Mouse (Mus musculus): ENCODE measurements around the gene Lce3d. TPM values are rescaled to one million over a fixed set of nuclear protein-coding genes. Genes with fewer than 3 reads are reported as not detected.

Gene Lce3d
- not detected in 2 replicates for polyA plus RNA-seq (2021; fragmentation: Nextera tagmentation)
- long read RNA-seq, experiment 1 = 0 reads
- long read RNA-seq, experiment 2 = 0 reads

DNA sequence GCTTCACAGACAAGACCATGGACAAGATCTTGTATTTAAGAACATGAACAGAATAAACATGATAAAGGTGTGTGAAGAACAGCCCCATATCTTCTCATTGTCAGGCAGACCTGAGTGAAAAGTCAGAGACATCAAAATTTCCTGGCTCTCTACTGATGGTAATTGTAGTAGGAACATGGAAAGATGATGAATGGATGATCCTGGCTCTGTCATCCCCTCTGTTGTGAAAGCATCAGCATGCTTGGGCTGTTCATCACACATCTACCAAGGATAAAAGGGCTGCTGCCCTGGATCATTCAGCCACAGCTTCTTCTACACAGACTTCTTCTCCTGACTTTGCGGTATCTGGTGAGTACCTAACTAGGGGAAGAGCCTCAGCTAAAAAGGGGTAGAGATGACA lies at the start of gene Lce3d:
Lce3d (plus strand) TSS at position 301 of the 400 bp plus-strand sequence.

DNA sequence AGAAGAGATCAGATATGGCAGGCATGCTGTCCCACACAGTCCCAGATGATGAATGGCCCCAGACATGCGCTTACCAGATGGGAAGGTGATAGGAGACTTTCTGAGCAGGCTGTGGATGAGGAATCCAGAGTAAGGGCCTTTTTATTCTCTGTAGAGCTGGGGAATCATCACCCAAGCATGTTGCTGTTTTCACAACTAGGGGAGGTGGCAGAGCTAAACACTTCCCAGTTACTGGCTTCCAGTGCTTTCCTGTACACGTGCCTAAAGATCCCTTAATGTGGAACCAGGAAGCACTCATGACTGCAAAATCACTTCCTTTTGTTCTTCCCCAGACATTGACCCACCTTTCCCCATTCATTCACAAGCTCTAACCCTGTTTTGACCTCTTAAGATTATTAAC lies 31.1 kb upstream of the Lce3d start, which contains the start of gene Lce3a:
Lce3a (minus strand) TSS at position 101 of the 400 bp plus-strand sequence.

DNA sequence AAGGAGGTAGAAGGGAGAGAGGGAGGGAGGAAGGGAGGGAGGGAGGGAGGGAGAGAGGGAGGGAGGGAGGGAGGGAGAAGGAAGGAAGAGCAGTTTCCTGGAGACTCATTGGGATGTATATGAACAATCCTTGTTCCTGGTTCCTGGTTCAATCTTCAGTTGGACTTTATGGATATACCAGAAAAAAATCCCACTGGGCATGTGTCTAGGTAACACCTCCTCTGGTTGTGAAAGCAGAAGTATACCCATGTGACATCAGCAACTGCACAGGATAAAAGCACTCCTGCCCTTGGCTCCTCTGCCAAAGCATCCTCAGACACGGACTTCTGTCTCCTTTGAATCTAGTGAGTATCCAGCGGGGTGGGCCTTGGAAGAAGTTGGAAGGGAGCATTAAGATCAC lies 24.5 kb upstream of the Lce3d start, which contains the start of gene Lce3b:
Lce3b (plus strand) TSS at position 301 of the 400 bp plus-strand sequence.

DNA sequence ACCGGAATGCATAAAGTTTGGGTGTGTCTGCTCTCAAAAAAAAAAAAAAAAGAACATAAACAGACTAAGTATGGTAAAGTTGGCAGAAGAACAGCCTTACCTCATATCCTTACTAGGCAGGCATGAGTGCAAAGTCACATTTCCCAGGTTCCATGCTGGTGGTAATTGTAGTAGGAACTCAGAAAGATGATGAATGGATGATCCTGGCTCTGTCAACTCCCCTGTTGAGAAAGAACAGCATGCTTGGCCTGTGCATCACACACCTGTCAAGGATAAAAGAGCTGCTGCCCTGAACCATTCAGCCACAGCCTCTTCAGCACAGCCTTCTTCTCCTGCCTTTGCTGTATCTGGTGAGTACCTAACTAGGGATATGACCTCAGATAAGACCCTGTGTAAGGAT lies 13.0 kb upstream of the Lce3d start, which contains the start of gene Lce3c:
Lce3c (plus strand) TSS at position 301 of the 400 bp plus-strand sequence.

DNA sequence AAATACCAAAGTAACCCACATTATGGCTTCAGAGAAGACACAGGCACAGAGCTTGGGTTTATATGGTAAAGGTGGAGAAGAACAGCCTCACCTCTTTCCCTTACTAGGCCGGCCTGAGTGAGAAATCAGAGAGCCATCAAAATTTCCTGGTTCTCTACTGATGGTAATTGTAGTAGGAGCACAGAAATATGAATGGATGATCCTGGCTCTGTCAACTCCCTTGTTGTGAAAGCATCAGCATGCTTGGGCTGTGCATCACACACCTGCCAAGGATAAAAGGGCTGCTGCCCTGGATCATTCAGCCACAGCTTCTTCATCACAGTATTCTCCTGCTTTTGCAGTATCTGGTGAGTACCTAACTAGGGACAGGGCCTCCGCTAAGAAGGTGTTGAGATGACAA lies 9.6 kb downstream of the Lce3d start, which contains the start of gene Lce3e:
Lce3e (plus strand) TSS at position 301 of the 400 bp plus-strand sequence.

DNA sequence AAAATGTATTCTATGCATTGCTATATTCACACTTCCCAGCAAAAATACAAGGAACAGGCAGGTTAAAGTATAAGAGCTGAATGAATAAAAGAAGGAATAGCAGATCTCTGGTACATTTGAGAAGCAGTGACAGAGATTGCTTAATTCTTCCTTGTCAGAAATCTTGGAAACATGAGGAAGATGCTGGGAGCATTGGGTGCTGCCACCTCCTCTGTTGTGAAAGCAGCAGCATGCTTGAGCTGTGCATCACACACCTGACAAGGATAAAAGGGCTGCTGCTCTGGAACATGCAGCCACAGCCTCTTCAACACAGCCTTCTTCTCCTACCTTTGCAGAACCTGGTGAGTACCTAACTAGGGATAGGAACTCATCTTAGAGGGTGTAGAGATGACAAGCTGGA lies 34.7 kb downstream of the Lce3d start, which contains the start of gene Lce3f:
Lce3f (plus strand) TSS at position 301 of the 400 bp plus-strand sequence.

Other genes with a start within 250 kb of the Lce3d start
- not detected in 2 replicates for gene Lce1e, start 248.3 kb upstream of the Lce3d start, polyA plus RNA-seq (2021; fragmentation: Nextera tagmentation)
- gene Lce1f, start 237.0 kb upstream of the Lce3d start, polyA plus RNA-seq (2021; fragmentation: Nextera tagmentation) = not detected in 2 replicates
- not detected in 2 replicates for gene Gm38119, start 218.3 kb upstream of the Lce3d start, polyA plus RNA-seq (2021; fragmentation: Nextera tagmentation)
- not detected in 2 replicates for gene Lce1g, start 205.1 kb upstream of the Lce3d start, polyA plus RNA-seq (2021; fragmentation: Nextera tagmentation)
- gene Lce1h, start 192.3 kb upstream of the Lce3d start, polyA plus RNA-seq (2021; fragmentation: Nextera tagmentation) = not detected in 2 replicates
- not detected in 2 replicates for gene Lce1i, start 178.5 kb upstream of the Lce3d start, polyA plus RNA-seq (2021; fragmentation: Nextera tagmentation)
- not detected in 2 replicates for gene Lce1j, start 166.9 kb upstream of the Lce3d start, polyA plus RNA-seq (2021; fragmentation: Nextera tagmentation)
- gene Lce1k, start 149.5 kb upstream of the Lce3d start, polyA plus RNA-seq (2021; fragmentation: Nextera tagmentation) = not detected in 2 replicates
- gene Kprp, start 130.1 kb upstream of the Lce3d start, polyA plus RNA-seq (2021; fragmentation: Nextera tagmentation) = not detected in 2 replicates
- gene Lce1l, start 106.1 kb upstream of the Lce3d start, polyA plus RNA-seq (2021; fragmentation: Nextera tagmentation) = not detected in 2 replicates
- gene 2310050C09Rik, start 87.2 kb upstream of the Lce3d start, polyA plus RNA-seq (2021; fragmentation: Nextera tagmentation) = not detected in 2 replicates
- gene Lce3a, start 31.2 kb upstream of the Lce3d start, polyA plus RNA-seq (2021; fragmentation: Nextera tagmentation) = not detected in 2 replicates
- not detected in 2 replicates for gene Lce3b, start 24.4 kb upstream of the Lce3d start, polyA plus RNA-seq (2021; fragmentation: Nextera tagmentation)
- gene Lce3c, start 12.9 kb upstream of the Lce3d start, polyA plus RNA-seq (2021; fragmentation: Nextera tagmentation) = not detected in 2 replicates
- gene Lce3e, start 9.7 kb downstream of the Lce3d start, polyA plus RNA-seq (2021; fragmentation: Nextera tagmentation) = not detected in 2 replicates
- gene Lce3f, start 34.8 kb downstream of the Lce3d start, polyA plus RNA-seq (2021; fragmentation: Nextera tagmentation) = not detected in 2 replicates
- gene Crct1, start 58.3 kb downstream of the Lce3d start, polyA plus RNA-seq (2021; fragmentation: Nextera tagmentation) = not detected in 2 replicates
- gene Lce1m, start 61.7 kb downstream of the Lce3d start, polyA plus RNA-seq (2021; fragmentation: Nextera tagmentation) = not detected in 2 replicates
- gene Gm4858, start 111.4 kb downstream of the Lce3d start, polyA plus RNA-seq (2021; fragmentation: Nextera tagmentation) = not detected in 2 replicates
- gene Crnn, start 187.4 kb downstream of the Lce3d start, polyA plus RNA-seq (2021; fragmentation: Nextera tagmentation) = not detected in 2 replicates
- gene Flg2, start 239.9 kb downstream of the Lce3d start, polyA plus RNA-seq (2021; fragmentation: Nextera tagmentation) = not detected in 2 replicates

Data from layer of hippocampus, adult 6 months (tissue).